In genomic region chr5:150592904-150593755, GRCm38 (mm10) we compare ENCODE assay signal across 8 mouse cellular contexts. TPM values are rescaled to one million over a fixed set of nuclear protein-coding genes. Genes with fewer than 3 reads are reported as not detected.
DNase-seq lines count a peak whose midpoint lies in the region; ATAC-seq and TF ChIP-seq lines count a peak whose summit lies in the region.

No protein-coding gene starts in this region.

- no peaks in the 10 kb centered on the region for H3K36me3 ChIP-seq in forebrain, embryonic 14.5 days (ENCODE audit: control insufficient read depth, insufficient read depth, low read length)
- no peaks in the 10 kb centered on the region for H3K36me3 ChIP-seq in intestine, embryonic 14.5 days (ENCODE audit: control insufficient read depth, insufficient read depth, low read length)
- H3K36me3 ChIP-seq in liver, embryonic 14.5 days (replicated peaks; ENCODE audit: control insufficient read depth, insufficient read depth, low read depth): no peaks in the 10 kb centered on the region; the same call in 1 of the 2 replicates

- H3K27ac ChIP-seq in forebrain, embryonic 14.5 days (ENCODE audit: low read depth, low read length): no peak overlapping the region
- H3K27ac ChIP-seq in intestine, embryonic 14.5 days (ENCODE audit: low read depth): no peak overlapping the region
- H3K27ac ChIP-seq in liver, embryonic 14.5 days: peak overlapping the region; percentile 58

- 0 out of 2 replicates have a peak, but pooled peaks cover 3% of the 10 kb centered on the region for H3K27me3 ChIP-seq in forebrain, embryonic 14.5 days (replicated peaks; ENCODE audit: control insufficient read depth, insufficient read depth, low read length)
- H3K27me3 ChIP-seq in intestine, embryonic 14.5 days (replicated peaks; ENCODE audit: control insufficient read depth, insufficient read depth, low read length): peaks cover 19% of the 10 kb centered on the region; the same call in 1 of the 2 replicates
- H3K27me3 ChIP-seq in liver, embryonic 14.5 days (ENCODE audit: control insufficient read depth, insufficient read depth, low read length): no peaks in the 10 kb centered on the region

- H3K9ac ChIP-seq in forebrain, embryonic 14.5 days (ENCODE audit: low read length): peak overlapping the region; percentile 72
- peak overlapping the region; percentile 59 for H3K9ac ChIP-seq in intestine, embryonic 14.5 days (ENCODE audit: low read length)
- H3K9ac ChIP-seq in liver, embryonic 14.5 days (replicated peaks): peak overlapping the region; percentile 80

- WGBS in forebrain, embryonic 14.5 days: 11% methylated on average over 40 of the region's 40 CpGs
- 11% methylated on average over 37 of the region's 40 CpGs for WGBS in intestine, embryonic 14.5 days
- 6% methylated on average over 37 of the region's 40 CpGs for WGBS in liver, embryonic 14.5 days (ENCODE audit: insufficient replicate concordance)

- peak overlapping the region; percentile 73 for H3K4me3 ChIP-seq in forebrain, embryonic 14.5 days (ENCODE audit: low read depth, low read length)
- peak overlapping the region; percentile 73 for H3K4me3 ChIP-seq in intestine, embryonic 14.5 days (ENCODE audit: low read depth, low read length)
- peak overlapping the region; percentile 84 for H3K4me3 ChIP-seq in liver, embryonic 14.5 days (ENCODE audit: insufficient read depth in 1 of 2, low read depth in 2 of 2, low read length in 2 of 2)

- peak overlapping the region; percentile 98 for H3K4me2 ChIP-seq in forebrain, embryonic 14.5 days (ENCODE audit: low read length)
- peak overlapping the region; percentile 100 for H3K4me2 ChIP-seq in intestine, embryonic 14.5 days (ENCODE audit: low read length)
- peak overlapping the region; percentile 94 for H3K4me2 ChIP-seq in liver, embryonic 14.5 days (ENCODE audit: low read depth)

- peak; percentile 52 for TF ChIP-seq EP300 in liver, embryonic 14.5 days (IDR thresholded peaks at IDR 0.05; ENCODE audit: low read depth)

- TF ChIP-seq CTCF in liver, embryonic 14.5 days (IDR thresholded peaks at IDR 0.05; ENCODE audit: low read depth): no peak

- H3K4me1 ChIP-seq in forebrain, embryonic 14.5 days (ENCODE audit: control insufficient read depth, insufficient read depth, low read length): peaks cover 3% of the 10 kb centered on the region
- peaks cover 5% of the 10 kb centered on the region; the same call in 1 of the 2 replicates for H3K4me1 ChIP-seq in intestine, embryonic 14.5 days (replicated peaks; ENCODE audit: control insufficient read depth, insufficient read depth, low read length)
- H3K4me1 ChIP-seq in liver, embryonic 14.5 days (replicated peaks; ENCODE audit: control insufficient read depth in 2 of 2, insufficient read depth in 2 of 2, low read length in 1 of 2): peaks cover 5 to 21% of the 10 kb centered on the region in 2 experiments; a peak in 3 of 4 replicates

- peak; percentile 66 for DNase-seq in right cerebral cortex, adult 18-20 months
- DNase-seq in right cerebral cortex, postnatal 4 days: no peak
- DNase-seq in cerebellum, adult 11-12 months: peak; percentile 55
- peak; percentile 15 for DNase-seq in forebrain, embryonic 14.5 days (ENCODE audit: low spot score)
- DNase-seq in intestine, embryonic 14.5 days (ENCODE audit: low spot score): peak; percentile 77
- DNase-seq in liver, embryonic 14.5 days (ENCODE audit: low read depth in 3 of 3, low spot score in 3 of 3): peak; percentile 55 to 75 (median 63)
- DNase-seq in naive thymus-derived CD4-positive, alpha-beta T cell, adult 2 months (ENCODE audit: low read depth): peak; percentile 73
- peak; percentile 67 for DNase-seq in urinary bladder, postnatal 14 days (ENCODE audit: low spot score)

- no peaks in the 10 kb centered on the region for H3K9me3 ChIP-seq in forebrain, embryonic 14.5 days (replicated peaks; ENCODE audit: control insufficient read depth, low read length)
- no peaks in the 10 kb centered on the region for H3K9me3 ChIP-seq in intestine, embryonic 14.5 days (ENCODE audit: control insufficient read depth, low read length)
- H3K9me3 ChIP-seq in liver, embryonic 14.5 days (ENCODE audit: control insufficient read depth, low read length): no peaks in the 10 kb centered on the region

- ATAC-seq in forebrain, embryonic 14.5 days: no peak; the same call in 1 of the 2 replicates
- ATAC-seq in intestine, embryonic 14.5 days (replicated peaks; ENCODE audit: low FRiP score, low TSS enrichment, low read depth): peak; percentile 34; the same call in 1 of the 2 replicates
- ATAC-seq in liver, embryonic 14.5 days (ENCODE audit: insufficient read depth): peak; percentile 74

RNA-seq across cellular contexts. Expression of gene N4bp2l1, which starts 3.9 kb away (rescaled TPM):
- 7.4 and 10.1 TPM in 2 replicates for polyA plus RNA-seq in forebrain, embryonic 14.5 days (2014; fragmentation: Nextera tagmentation; extraction: Ambion mirVana)
- 4.9 and 5.5 TPM in 2 replicates for polyA plus RNA-seq in intestine, embryonic 14.5 days (2014; fragmentation: Nextera tagmentation; extraction: Ambion mirVana)
- polyA plus RNA-seq in liver, embryonic 14.5 days (2012; rRNA removed): 7.3 and 8.4 TPM in 2 replicates
- 8.3 and 9.4 TPM in 2 replicates for polyA plus RNA-seq in liver, embryonic 14.5 days (2014; fragmentation: Nextera tagmentation; extraction: Ambion mirVana)
